Mouse (Mus musculus) thymus, adult 18-20 months (tissue): Measurements from ENCODE around the gene Mapk9.
"Not testable (repeated sequence)": the region's sequence is repeated elsewhere in the genome, so short reads cannot be mapped to it uniquely, and the experiment has no call there.

Experiments used
- DNase-seq, 2 experiments: peaks; one replicate each; pipeline ENCODE4 v3.0.0; 2022; ENCODE audit warnings: mixed read lengths in 2 of 2

Gene Mapk9

GRCm38 (mm10) chr11:49846401-49847070 lies at the start of gene Mapk9:
Gene Mapk9 (plus strand): TSS chr11:49846751.
- peak; percentile 95 to 96 for DNase-seq

- no peak for DNase-seq
These were observed 47.6 kb upstream of the Mapk9 start for GRCm38 (mm10) chr11:49798931-49799330.

GRCm38 (mm10) chr11:49801516-49801915 lies 45.0 kb upstream of the Mapk9 start:
- no peak for DNase-seq

GRCm38 (mm10) chr11:49803801-49804200 lies 42.8 kb upstream of the Mapk9 start:
- no peak for DNase-seq

- DNase-seq, result no peak
These were observed 40.3 kb upstream of the Mapk9 start for GRCm38 (mm10) chr11:49806218-49806617.

GRCm38 (mm10) chr11:49808946-49809345 lies 37.6 kb upstream of the Mapk9 start:
- no peak for DNase-seq

GRCm38 (mm10) chr11:49810696-49811095 lies 35.9 kb upstream of the Mapk9 start:
- DNase-seq, result not testable (repeated sequence)

GRCm38 (mm10) chr11:49811099-49811541 lies 35.4 kb upstream of the Mapk9 start:
- DNase-seq, result no peak

- DNase-seq, result no peak
These were observed 34.7 kb upstream of the Mapk9 start for GRCm38 (mm10) chr11:49811879-49812278.

GRCm38 (mm10) chr11:49818869-49819566 lies 27.5 kb upstream of the Mapk9 start:
- DNase-seq, result no peak

- no peak for DNase-seq
These were observed 26.9 kb upstream of the Mapk9 start for GRCm38 (mm10) chr11:49819676-49820075.

- no peak for DNase-seq
These were observed 25.6 kb upstream of the Mapk9 start for GRCm38 (mm10) chr11:49820928-49821327.

GRCm38 (mm10) chr11:49821546-49821945 lies 25.0 kb upstream of the Mapk9 start:
- DNase-seq, result no peak

- DNase-seq, result no peak
These were observed 24.2 kb upstream of the Mapk9 start for GRCm38 (mm10) chr11:49822337-49822736.

GRCm38 (mm10) chr11:49824896-49825295 lies 21.7 kb upstream of the Mapk9 start:
- peak; percentile 23 to 53 for DNase-seq

GRCm38 (mm10) chr11:49827243-49827642 lies 19.3 kb upstream of the Mapk9 start:
- no peak for DNase-seq

- no peak for DNase-seq
These were observed 17.3 kb upstream of the Mapk9 start for GRCm38 (mm10) chr11:49829176-49829745.

GRCm38 (mm10) chr11:49831980-49832379 lies 14.6 kb upstream of the Mapk9 start:
- DNase-seq, result no peak

GRCm38 (mm10) chr11:49832962-49833361 lies 13.6 kb upstream of the Mapk9 start:
- no peak for DNase-seq

- DNase-seq, result no peak
These were observed 12.3 kb upstream of the Mapk9 start for GRCm38 (mm10) chr11:49834248-49834647.

- no peak for DNase-seq
These were observed 11.1 kb upstream of the Mapk9 start for GRCm38 (mm10) chr11:49835257-49835956.

GRCm38 (mm10) chr11:49837717-49838407 lies 8.7 kb upstream of the Mapk9 start:
- DNase-seq, result peak; percentile 14 to 50

- no peak for DNase-seq
These were observed 5.9 kb upstream of the Mapk9 start for GRCm38 (mm10) chr11:49840666-49841065.
